Mouse (Mus musculus) testis, adult 2 months (tissue): ENCODE results near the gene Dnal4. TPM values are rescaled to one million over a fixed set of nuclear protein-coding genes. Genes with fewer than 3 reads are reported as not detected.

Experiments used
- H3K27ac ChIP-seq: fragments of 200-500 bp; 2 replicates; pipeline ENCODE4 v1.5.1; 2012; ENCODE audit warnings: low read depth, low read length; ENCODE audit not compliant: control insufficient read depth, insufficient read depth
- H3K27me3 ChIP-seq: fragments of 200-500 bp; 2 replicates; pipeline ENCODE4 v1.6.1; 2012; ENCODE audit warnings: mild to moderate bottlenecking, low read length, moderate library complexity; ENCODE audit not compliant: control insufficient read depth, insufficient read depth
- H3K36me3 ChIP-seq: fragments of 200-500 bp; 2 replicates; pipeline ENCODE4 v1.6.1; 2012; ENCODE audit warnings: mild to moderate bottlenecking, low read length; ENCODE audit not compliant: control insufficient read depth, insufficient read depth
- H3K4me1 ChIP-seq: fragments of 200-500 bp; 2 replicates; pipeline ENCODE4 v1.6.1; 2012; ENCODE audit warnings: low read length; ENCODE audit not compliant: control insufficient read depth, insufficient read depth
- H3K4me3 ChIP-seq: fragments of 200-500 bp; 2 replicates; pipeline ENCODE4 v1.5.1; 2012; ENCODE audit warnings: low read depth, mild to moderate bottlenecking, low read length, moderate library complexity, mixed read lengths; ENCODE audit not compliant: control insufficient read depth
- CTCF ChIP-seq: fragments of 200-500 bp; IDR thresholded peaks from 2 replicates; pipeline ENCODE4 v1.5.1; 2012; ENCODE audit warnings: low read depth, mild to moderate bottlenecking, inconsistent platforms, low read length, moderate library complexity; ENCODE audit not compliant: control insufficient read depth, insufficient read depth, insufficient replicate concordance
- POLR2A ChIP-seq: fragments of 200-500 bp; IDR thresholded peaks from 2 replicates; pipeline ENCODE4 v1.6.1; 2012; ENCODE audit warnings: low read depth, mild to moderate bottlenecking, inconsistent platforms, low read length, moderate library complexity; ENCODE audit not compliant: control insufficient read depth
- polyA plus RNA-seq: library from polyadenylated mRNA; depleted of rRNA; stranded (reverse); fragments of >200 nt; gene quantifications from 2 replicates; pipeline ENCODE4 v1.2.3, GENCODE M21; 2012

The Dnal4 gene
- polyA plus RNA-seq, 1 experiment, result 187 TPM

GRCm38 (mm10) chr15:79807050-79807449 is 29.4 kb upstream of the Dnal4 start:
- H3K27ac ChIP-seq, result no peak overlapping the region
- no peak overlapping the region for H3K4me3 ChIP-seq
- H3K36me3 ChIP-seq, result no peaks in the 10 kb centered on the region
- no peaks in the 10 kb centered on the region; the same call in 1 of the 2 replicates for H3K27me3 ChIP-seq
- no peak for TF ChIP-seq POLR2A
- no peak for TF ChIP-seq CTCF
- H3K4me1 ChIP-seq, result peaks cover 12% of the 10 kb centered on the region

- no peaks in the 10 kb centered on the region for H3K36me3 ChIP-seq
- peaks cover 12% of the 10 kb centered on the region for H3K4me1 ChIP-seq
- TF ChIP-seq POLR2A, result no peak
- no peak overlapping the region for H3K4me3 ChIP-seq
- H3K27ac ChIP-seq, result no peak overlapping the region
- no peaks in the 10 kb centered on the region; the same call in 1 of the 2 replicates for H3K27me3 ChIP-seq
Measured at GRCm38 (mm10) chr15:79805246-79805645, 27.6 kb upstream of the Dnal4 start.

GRCm38 (mm10) chr15:79804352-79805071 is 26.9 kb upstream of the Dnal4 start, which contains the start of gene Nptxr:
Gene Nptxr (minus strand): TSS chr15:79804766.
- H3K4me3 ChIP-seq, result peak within 1 kb of the TSS; percentile 66
- H3K27me3 ChIP-seq, result no peaks in the 10 kb centered on the region; the same call in 1 of the 2 replicates
- no peak within 1 kb of the TSS for H3K27ac ChIP-seq
- no peaks in the 10 kb centered on the region for H3K36me3 ChIP-seq
- peaks cover 12% of the 10 kb centered on the region for H3K4me1 ChIP-seq
- TF ChIP-seq POLR2A, result 0 out of 2 replicates have a peak, but pooled peaks have one; percentile 33
- no peak for TF ChIP-seq CTCF

GRCm38 (mm10) chr15:79803533-79804351 is 26.1 kb upstream of the Dnal4 start:
- no peak overlapping the region for H3K27ac ChIP-seq
- H3K36me3 ChIP-seq, result no peaks in the 10 kb centered on the region
- no peaks in the 10 kb centered on the region; the same call in 1 of the 2 replicates for H3K27me3 ChIP-seq
- peak overlapping the region; percentile 66 for H3K4me3 ChIP-seq
- TF ChIP-seq CTCF (no peak), POLR2A (no peak)
- H3K4me1 ChIP-seq, result peaks cover 12% of the 10 kb centered on the region

GRCm38 (mm10) chr15:79802304-79802703 is 24.7 kb upstream of the Dnal4 start:
- Histone ChIP-seq H3K4me3 (no peak overlapping the region), H3K27me3 (no peaks in the 10 kb centered on the region; the same call in 1 of the 2 replicates), H3K27ac (no peak overlapping the region)

GRCm38 (mm10) chr15:79801646-79802045 is 24.0 kb upstream of the Dnal4 start:
- Histone ChIP-seq H3K36me3 (no peaks in the 10 kb centered on the region), H3K27ac (no peak overlapping the region), H3K4me3 (no peak overlapping the region), H3K4me1 (peaks cover 12% of the 10 kb centered on the region), H3K27me3 (no peaks in the 10 kb centered on the region; the same call in 1 of the 2 replicates)
- no peak for TF ChIP-seq POLR2A
- TF ChIP-seq CTCF, result no peak

More at GRCm38 (mm10) chr15:79802304-79802703, 24.7 kb upstream of the Dnal4 start:
- no peak for TF ChIP-seq CTCF
- no peak for TF ChIP-seq POLR2A
- peaks cover 12% of the 10 kb centered on the region for H3K4me1 ChIP-seq
- H3K36me3 ChIP-seq, result no peaks in the 10 kb centered on the region

- no peaks in the 10 kb centered on the region; the same call in 1 of the 2 replicates for H3K27me3 ChIP-seq
- no peak overlapping the region for H3K27ac ChIP-seq
- H3K4me3 ChIP-seq, result no peak overlapping the region
- H3K4me1 ChIP-seq, result peaks cover 12% of the 10 kb centered on the region
- no peak for TF ChIP-seq CTCF
- no peak for TF ChIP-seq POLR2A
- H3K36me3 ChIP-seq, result no peaks in the 10 kb centered on the region
Measured at GRCm38 (mm10) chr15:79800701-79801100, 23.1 kb upstream of the Dnal4 start.
